Mouse (Mus musculus) brain, embryonic 14.5 days (tissue): Measurements from ENCODE around the gene Ddc. TPM values are rescaled to one million over a fixed set of nuclear protein-coding genes. Genes with fewer than 3 reads are reported as not detected.

Experiments
- DNase-seq: peaks from one replicate; pipeline ENCODE4 v3.0.0-alpha.2; 2011; ENCODE audit warnings: low read depth
- CTCF ChIP-seq: fragments of 200-500 bp; IDR thresholded peaks from 2 replicates; pipeline ENCODE4 v1.5.1; 2012; ENCODE audit warnings: inconsistent platforms, mild to moderate bottlenecking, moderate library complexity, borderline replicate concordance; ENCODE audit not compliant: insufficient read depth, insufficient read length; ENCODE audit errors: extremely low read depth
- POLR2A ChIP-seq: fragments of 200-500 bp; IDR thresholded peaks from 2 replicates; pipeline ENCODE4 v1.6.1; 2012; ENCODE audit warnings: mild to moderate bottlenecking, inconsistent platforms, borderline replicate concordance; ENCODE audit not compliant: poor library complexity, insufficient read depth, insufficient read length, severe bottlenecking; ENCODE audit errors: extremely low read depth
- polyA plus RNA-seq: library from polyadenylated mRNA; depleted of rRNA; stranded (reverse); fragments of >200 nt; gene quantifications from 2 replicates; pipeline ENCODE4 v1.2.3, GENCODE M21; 2012

Gene Ddc
- polyA plus RNA-seq, 1 experiment, result 13.8 TPM

- peak; percentile 80 for DNase-seq
- TF ChIP-seq POLR2A (no peak), CTCF (no peak)
Measured at GRCm38 (mm10) chr11:11873023-11873908, 24.7 kb downstream of the Ddc start.

DNA sequence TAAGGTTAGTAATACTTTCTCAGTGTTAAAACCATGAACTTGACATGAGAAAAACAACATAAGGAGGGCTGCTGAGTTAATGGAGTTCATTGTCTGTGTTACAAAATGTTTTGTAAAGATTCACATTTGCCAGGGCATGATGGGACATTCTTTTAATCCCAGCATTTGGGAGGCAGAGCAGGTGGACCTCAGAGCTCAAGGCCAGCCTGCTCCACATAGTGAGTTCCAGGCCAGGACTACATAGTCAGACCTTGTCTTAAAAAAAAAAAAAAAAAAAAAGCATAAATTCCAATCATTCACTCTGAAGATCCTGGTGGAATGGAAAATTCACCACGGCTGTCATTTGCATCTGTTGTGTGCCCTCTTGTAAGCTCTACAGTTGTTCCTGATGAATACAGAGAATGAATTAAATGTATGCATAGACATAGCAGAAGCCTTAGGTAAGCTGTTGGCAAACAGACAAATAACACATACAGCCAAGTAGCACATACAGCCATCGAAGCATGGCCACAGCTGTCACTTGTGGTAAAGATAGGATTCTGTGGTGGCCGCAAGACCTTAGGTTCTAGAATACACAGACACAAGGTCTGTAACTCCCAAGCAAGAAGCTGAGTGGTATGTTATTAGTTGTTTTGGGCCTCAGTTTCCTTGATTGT lies 25.7 kb downstream of the Ddc start:
- DNase-seq, result peak; percentile 71

DNA sequence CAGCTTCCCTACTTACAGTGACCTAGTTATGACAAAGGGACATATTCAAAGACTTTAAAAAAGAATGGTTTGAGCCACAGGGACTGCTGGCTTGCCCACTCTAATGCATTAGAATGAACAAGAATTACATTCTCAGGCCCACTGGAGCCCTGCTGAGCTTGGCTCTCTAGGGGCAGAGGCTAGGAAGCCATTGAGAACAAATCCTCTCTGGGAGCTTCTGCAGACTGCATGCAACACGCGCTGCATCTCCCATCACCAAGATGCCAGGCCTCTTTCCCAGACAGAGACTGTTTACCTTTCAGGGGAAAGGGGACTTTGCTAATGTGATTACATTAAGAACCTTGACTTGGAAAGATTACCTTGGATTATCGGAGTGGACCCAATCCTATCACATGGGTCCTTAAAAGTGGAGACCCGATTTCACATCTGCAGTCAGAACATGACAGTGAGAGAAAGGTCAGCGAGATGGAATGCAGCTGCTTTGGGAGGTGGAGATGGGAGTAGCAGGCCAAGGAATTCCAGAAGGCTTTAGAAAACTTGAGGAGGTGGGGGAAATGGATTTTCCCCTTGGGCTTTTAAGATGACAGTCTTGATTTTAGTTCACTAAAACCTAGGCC lies 26.6 kb downstream of the Ddc start:
- TF ChIP-seq POLR2A (no peak), CTCF (no peak)

More for the DNA sequence above, 25.7 kb downstream of the Ddc start:
- TF ChIP-seq CTCF, result no peak
- no peak for TF ChIP-seq POLR2A

GRCm38 (mm10) chr11:11867971-11868481 lies 29.9 kb downstream of the Ddc start:
- DNase-seq, result peak; percentile 97

More for the DNA sequence above, 26.6 kb downstream of the Ddc start:
- DNase-seq, result no peak

DNA sequence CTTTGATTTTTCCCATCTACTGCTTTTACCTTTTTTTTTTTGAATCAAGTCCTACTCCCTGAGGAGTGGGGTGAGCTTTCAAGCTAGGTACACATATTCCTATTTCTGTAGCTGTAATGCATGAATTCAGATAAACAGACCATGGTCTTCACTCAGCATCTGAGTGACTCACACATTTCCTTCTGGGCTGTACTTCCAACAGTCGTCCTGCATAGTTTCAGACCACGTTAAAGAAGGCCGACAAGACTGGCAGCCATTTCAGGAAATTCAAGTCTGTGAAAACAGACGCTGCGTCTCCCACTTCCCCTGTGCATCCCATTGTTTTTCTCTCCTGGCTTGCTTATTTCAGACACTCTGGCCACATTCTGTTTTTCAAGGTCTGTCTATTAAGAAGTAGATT lies 31.2 kb downstream of the Ddc start:
- no peak for DNase-seq
- TF ChIP-seq POLR2A (no peak), CTCF (no peak)

More at GRCm38 (mm10) chr11:11867971-11868481, 29.9 kb downstream of the Ddc start:
- TF ChIP-seq CTCF (no peak), POLR2A (no peak)

- no peak for TF ChIP-seq CTCF
- TF ChIP-seq POLR2A, result no peak
- no peak for DNase-seq
Measured at GRCm38 (mm10) chr11:11865128-11865527, 32.8 kb downstream of the Ddc start.

DNA sequence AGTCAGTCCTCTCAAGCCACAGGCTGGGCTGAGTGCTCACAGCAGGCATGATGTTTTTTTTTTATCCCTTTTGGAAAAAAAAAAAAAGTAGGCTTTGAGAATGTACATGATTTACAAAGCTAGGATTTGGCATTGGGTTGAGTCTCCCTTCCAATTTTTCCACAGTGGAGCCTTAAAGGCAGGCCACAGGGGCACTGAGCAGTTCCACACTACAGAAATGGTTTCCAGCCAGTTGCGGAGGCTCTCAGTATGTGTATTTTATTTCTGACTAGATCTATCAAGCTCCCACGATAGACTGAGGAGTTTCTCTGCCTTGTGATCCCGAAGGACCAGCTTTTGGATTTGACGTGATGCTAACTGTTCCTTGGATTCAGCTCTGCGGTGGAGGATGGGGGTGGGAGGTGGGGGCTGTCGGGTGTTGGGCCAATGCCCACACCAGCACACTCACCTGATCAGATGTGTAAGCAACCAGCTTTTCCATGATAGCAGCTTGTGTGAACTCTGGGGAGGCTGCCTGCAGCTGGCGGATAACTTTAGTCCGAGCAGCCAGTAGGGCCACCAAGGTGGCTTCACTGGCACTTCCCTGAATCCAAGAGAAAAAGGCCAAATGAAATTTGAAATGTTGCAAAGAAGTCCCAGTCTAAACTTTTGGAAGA lies 33.4 kb downstream of the Ddc start:
- no peak for DNase-seq
- TF ChIP-seq POLR2A (no peak), CTCF (no peak)

GRCm38 (mm10) chr11:11862502-11862901 lies 35.4 kb downstream of the Ddc start:
- no peak for TF ChIP-seq CTCF
- no peak for TF ChIP-seq POLR2A
- DNase-seq, result no peak

- DNase-seq, result no peak
- TF ChIP-seq CTCF (no peak), POLR2A (no peak)
Measured at GRCm38 (mm10) chr11:11856959-11857358, 41.0 kb downstream of the Ddc start.

GRCm38 (mm10) chr11:11855685-11856131 lies 42.2 kb downstream of the Ddc start:
- TF ChIP-seq CTCF (no peak), POLR2A (no peak)
- DNase-seq, result peak; percentile 84
